Mouse (Mus musculus): ENCODE measurements at regions not wholly inside any gene's neighbourhood (a gene's known extent, or its start where the extent isn't known, plus 50 kb on each side); places are given as distances from the start of the nearest gene placed in this dataset.
A peak's percentile ranks its signal among the peaks of the same experiment; 100 is the strongest.

DNA sequence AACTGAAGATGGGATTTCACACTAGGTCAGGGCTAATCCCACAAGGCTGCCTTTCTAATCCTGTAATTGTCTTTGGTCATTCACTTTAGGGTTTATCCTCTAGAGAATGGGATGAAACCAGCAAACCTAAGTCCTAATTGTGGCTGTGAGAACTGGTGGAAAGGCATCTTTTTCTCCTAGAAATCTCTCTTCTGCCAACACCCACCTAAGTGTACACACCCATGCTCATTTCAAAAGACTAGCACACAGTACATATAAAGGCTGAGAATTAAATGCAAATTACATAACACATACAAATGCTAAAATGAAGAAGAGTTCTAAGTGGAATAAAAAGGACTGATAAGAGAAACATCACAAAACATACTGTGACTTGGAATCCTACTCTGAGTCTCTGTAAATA is 579.5 kb downstream of the Eepd1 start:
- DNase-seq (ENCODE audit: low spot score in 2 of 2): no peak

DNA sequence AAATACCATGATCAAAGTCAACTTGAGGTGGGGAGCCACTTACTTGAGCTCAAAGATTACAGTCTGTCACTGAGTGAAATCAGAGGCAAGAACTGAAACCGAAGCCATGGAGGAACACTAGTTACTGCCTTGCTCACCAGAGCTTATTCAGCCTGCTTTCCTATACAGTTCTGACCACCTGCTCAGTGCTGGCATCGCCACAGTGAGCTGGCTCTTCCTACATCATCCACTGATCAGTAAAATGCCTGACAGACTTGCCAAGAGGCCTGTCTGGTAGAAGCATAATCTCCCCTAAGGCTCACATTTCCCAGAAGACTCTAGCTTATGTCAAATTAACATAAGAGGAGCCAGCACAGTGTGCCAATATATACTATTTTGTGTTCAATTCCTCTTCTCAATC is 595.7 kb downstream of the Eepd1 start:
- DNase-seq (ENCODE audit: low spot score in 2 of 2): no peak

- no peak for DNase-seq (ENCODE audit: low spot score in 2 of 2)
These were observed 605.2 kb downstream of the Eepd1 start for GRCm38 (mm10) chr9:26086524-26086923.

DNA sequence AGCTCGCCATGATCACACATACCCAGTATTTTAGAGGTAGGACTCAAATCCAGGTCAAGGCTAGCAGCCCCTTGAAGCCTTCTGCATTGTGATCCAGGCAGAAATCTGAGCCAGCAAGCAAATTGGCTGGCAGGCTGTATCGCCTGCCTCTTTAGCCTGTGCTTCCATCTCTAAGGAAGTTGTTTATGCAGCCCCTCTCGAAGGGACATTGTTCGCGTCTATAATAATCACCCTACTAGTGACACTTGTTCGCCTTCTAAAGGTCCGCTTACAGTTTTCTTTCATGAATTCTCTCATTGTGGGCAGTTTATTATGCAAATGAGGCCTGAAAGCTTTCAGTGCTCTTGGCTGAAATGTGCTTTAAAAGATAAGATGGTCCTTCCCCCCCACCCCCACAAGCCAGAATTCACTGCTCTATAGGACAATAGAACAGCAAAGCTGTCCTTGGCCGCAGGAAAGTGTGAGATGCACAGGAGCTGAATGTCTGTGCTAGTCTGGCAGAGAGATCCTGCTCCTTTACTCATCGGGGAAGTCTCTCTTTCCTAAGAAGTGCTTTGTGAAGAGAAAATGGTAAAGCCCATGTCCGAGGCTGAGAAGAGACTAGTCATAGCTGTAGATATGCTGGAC is 610.8 kb downstream of the Eepd1 start:
- DNase-seq (ENCODE audit: low spot score in 2 of 2): no peak

DNA sequence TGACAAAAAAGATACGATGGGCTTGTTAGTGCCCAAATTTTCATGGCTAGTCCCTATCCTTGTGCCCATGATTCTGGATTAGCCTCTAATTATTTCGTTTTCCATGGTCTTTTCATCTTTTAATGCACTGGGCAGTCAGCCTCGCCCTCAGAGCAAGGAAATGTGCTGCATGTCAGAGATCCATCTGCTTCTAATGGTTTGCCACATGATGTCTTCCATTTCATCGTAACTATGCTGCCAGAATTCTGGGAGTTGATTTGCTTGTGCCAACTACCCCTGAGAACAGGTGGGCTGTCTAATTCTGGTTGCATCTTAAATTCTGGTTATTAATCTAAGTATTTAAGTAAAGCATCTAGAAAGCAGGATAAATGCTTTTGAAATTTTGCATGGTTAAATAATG is 622.8 kb downstream of the Eepd1 start:
- DNase-seq (ENCODE audit: low spot score in 2 of 2): no peak

GRCm38 (mm10) chr9:26121986-26122385 is 611.5 kb upstream of the B3gat1 start:
- DNase-seq (ENCODE audit: low spot score in 2 of 2): peak in 1 of 2 experiments; percentile 2

DNA sequence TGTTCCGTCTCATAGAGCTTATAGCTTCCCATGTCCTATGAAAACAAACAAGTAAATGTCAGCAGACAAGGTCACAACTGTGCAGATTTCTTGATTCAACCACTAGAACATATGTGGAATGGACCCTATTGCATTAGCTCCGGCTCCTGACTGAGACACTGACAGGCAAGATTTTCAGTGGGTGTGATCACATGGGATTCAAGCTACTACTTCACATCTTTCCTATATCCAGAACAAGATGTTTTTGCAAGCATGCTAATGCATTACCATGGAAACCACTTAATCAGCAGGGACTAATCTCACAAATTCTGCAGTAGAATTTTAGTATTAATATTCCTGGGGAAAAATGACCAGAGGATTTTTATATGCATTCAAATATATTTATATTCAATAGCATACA is 598.9 kb upstream of the B3gat1 start:
- DNase-seq (ENCODE audit: low spot score in 2 of 2): no peak
